Mouse (Mus musculus): Measurements from ENCODE around the gene Gm20388. TPM values are rescaled to one million over a fixed set of nuclear protein-coding genes. Genes with fewer than 3 reads are reported as not detected.

The Gm20388 gene
- polyA plus RNA-seq, 2 experiments, result 8.5 TPM; not detected in 1

GRCm38 (mm10) chr8:124286461-124287124 is 4376.0 kb downstream of the Gm20388 start:
- ATAC-seq (ENCODE audit: insufficient read depth) (no peak), DNase-seq (ENCODE audit: low read depth in 3 of 3, low spot score in 3 of 3) (no peak)
- Histone ChIP-seq H3K9me3 (ENCODE audit: control insufficient read depth, low read length) (no peaks in the 10 kb centered on the region), H3K4me1 (replicated peaks; ENCODE audit: control insufficient read depth in 2 of 2, insufficient read depth in 2 of 2, low read length in 1 of 2) (peaks cover 0 to 3% of the 10 kb centered on the region in 2 experiments; a peak in 1 of 4 replicates), H3K27ac (no peak overlapping the region), H3K4me3 (ENCODE audit: insufficient read depth in 1 of 2, low read depth in 2 of 2, low read length in 2 of 2) (no peak overlapping the region), H3K27me3 (ENCODE audit: control insufficient read depth, insufficient read depth, low read length) (no peaks in the 10 kb centered on the region), H3K36me3 (replicated peaks; ENCODE audit: control insufficient read depth, insufficient read depth, low read depth) (no peaks in the 10 kb centered on the region), H3K9ac (replicated peaks) (no peak overlapping the region), H3K4me2 (ENCODE audit: low read depth) (no peak overlapping the region)
- TF ChIP-seq EP300 (IDR thresholded peaks at IDR 0.05; ENCODE audit: low read depth) (no peak), CTCF (IDR thresholded peaks at IDR 0.05; ENCODE audit: low read depth) (peak; percentile 53)
- 57% methylated on average over 4 of the region's 4 CpGs for WGBS (ENCODE audit: insufficient replicate concordance)

DNA sequence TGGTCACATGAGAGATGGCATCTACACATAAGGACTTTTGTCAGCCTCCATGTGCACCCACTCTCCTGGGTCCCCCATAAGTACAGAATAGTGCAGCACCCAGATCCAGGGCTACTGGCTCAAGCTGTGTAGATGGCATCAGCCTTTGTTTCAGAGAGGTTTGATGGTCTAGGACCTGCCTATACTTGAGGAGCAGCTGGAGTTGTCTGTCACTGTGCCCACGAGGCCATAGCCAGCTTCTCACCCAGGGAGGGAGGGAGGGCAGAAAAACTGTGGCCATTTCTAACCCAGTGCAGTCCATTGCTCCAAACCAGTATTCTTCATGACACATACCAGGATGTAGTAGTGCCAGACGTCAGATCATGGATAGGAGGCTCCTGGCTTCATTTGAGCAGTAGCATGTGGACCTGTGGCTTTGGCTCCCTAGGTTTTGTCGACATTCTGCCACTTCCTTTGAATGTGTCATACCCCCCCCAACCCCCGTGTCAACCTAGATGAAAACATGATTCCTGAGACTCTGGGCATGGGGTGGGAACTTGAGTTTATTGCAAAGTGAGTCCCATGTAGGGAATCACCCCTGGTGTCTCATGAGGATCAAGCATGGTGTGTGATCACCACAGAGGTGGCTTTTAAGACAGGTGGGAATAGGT is 4377.7 kb downstream of the Gm20388 start:
- Histone ChIP-seq H3K9ac (replicated peaks) (no peak overlapping the region), H3K4me3 (ENCODE audit: insufficient read depth in 1 of 2, low read depth in 2 of 2, low read length in 2 of 2) (no peak overlapping the region), H3K27me3 (ENCODE audit: control insufficient read depth, insufficient read depth, low read length) (no peaks in the 10 kb centered on the region), H3K9me3 (ENCODE audit: control insufficient read depth, low read length) (no peaks in the 10 kb centered on the region), H3K4me1 (replicated peaks; ENCODE audit: control insufficient read depth in 2 of 2, insufficient read depth in 2 of 2, low read length in 1 of 2) (no peaks in the 10 kb centered on the region), H3K4me2 (ENCODE audit: low read depth) (no peak overlapping the region), H3K36me3 (replicated peaks; ENCODE audit: control insufficient read depth, insufficient read depth, low read depth) (no peaks in the 10 kb centered on the region), H3K27ac (no peak overlapping the region)
- ATAC-seq (ENCODE audit: insufficient read depth) (no peak), DNase-seq (ENCODE audit: low read depth in 3 of 3, low spot score in 3 of 3) (no peak)
- 43% methylated on average over 4 of the region's 4 CpGs for WGBS (ENCODE audit: insufficient replicate concordance)
- no peak for TF ChIP-seq EP300 (IDR thresholded peaks at IDR 0.05; ENCODE audit: low read depth)
- TF ChIP-seq CTCF (IDR thresholded peaks at IDR 0.05; ENCODE audit: low read depth), result no peak

GRCm38 (mm10) chr8:124289481-124290050 is 4378.9 kb downstream of the Gm20388 start:
- Histone ChIP-seq H3K4me2 (ENCODE audit: low read depth) (no peak overlapping the region), H3K9ac (replicated peaks) (no peak overlapping the region), H3K4me3 (ENCODE audit: insufficient read depth in 1 of 2, low read depth in 2 of 2, low read length in 2 of 2) (no peak overlapping the region), H3K9me3 (ENCODE audit: control insufficient read depth, low read length) (no peaks in the 10 kb centered on the region), H3K27ac (no peak overlapping the region), H3K4me1 (replicated peaks; ENCODE audit: control insufficient read depth in 2 of 2, insufficient read depth in 2 of 2, low read length in 1 of 2) (peaks cover 0 to 5% of the 10 kb centered on the region in 2 experiments; a peak in 3 of 4 replicates), H3K27me3 (ENCODE audit: control insufficient read depth, insufficient read depth, low read length) (no peaks in the 10 kb centered on the region), H3K36me3 (replicated peaks; ENCODE audit: control insufficient read depth, insufficient read depth, low read depth) (no peaks in the 10 kb centered on the region)
- WGBS (ENCODE audit: insufficient replicate concordance), result 73% methylated on average over 5 of the region's 5 CpGs
- ATAC-seq (ENCODE audit: insufficient read depth) (no peak), DNase-seq (ENCODE audit: low read depth in 3 of 3, low spot score in 3 of 3) (no peak)
- TF ChIP-seq EP300 (IDR thresholded peaks at IDR 0.05; ENCODE audit: low read depth) (no peak), CTCF (IDR thresholded peaks at IDR 0.05; ENCODE audit: low read depth) (no peak)

DNA sequence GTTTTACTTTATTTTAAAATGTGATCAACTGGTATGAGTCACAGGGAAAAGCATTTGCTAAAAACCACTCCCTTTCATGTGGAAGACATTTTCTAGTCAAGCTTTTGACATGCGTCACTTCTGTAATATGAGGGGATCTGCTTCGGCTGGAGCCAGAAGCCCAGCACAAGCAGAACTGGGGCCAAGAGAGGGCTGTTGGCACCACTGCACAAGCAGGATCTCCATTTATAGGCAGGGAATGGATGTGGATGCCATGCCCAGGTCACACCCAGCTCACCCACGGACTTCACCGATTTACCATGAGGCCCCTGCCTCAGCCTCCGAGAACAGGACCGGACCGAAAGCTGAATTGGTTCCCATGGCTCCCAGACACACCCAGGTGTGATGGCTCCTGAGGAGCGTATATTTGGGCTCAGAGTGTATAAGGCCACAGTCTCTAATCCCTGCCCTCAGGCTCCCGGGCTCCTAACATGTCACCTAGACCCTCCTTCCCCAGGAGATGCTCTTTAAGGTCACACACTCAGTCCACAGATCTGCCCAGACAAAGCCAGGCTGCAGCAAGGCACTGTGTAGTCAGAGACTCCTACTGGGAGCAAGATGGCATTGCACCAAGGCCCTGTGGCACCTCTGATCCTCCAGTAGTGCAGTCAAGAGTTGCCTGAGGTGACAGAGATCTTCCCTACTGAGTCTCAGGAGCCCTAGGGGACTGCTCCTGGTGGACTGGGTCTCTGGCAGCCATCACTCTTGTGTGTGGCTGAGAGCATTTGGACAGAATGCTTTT is 4380.5 kb downstream of the Gm20388 start:
- H3K27me3 ChIP-seq (ENCODE audit: control insufficient read depth, insufficient read depth, low read length), result no peaks in the 10 kb centered on the region
- no peak for ATAC-seq (ENCODE audit: insufficient read depth)
- H3K4me3 ChIP-seq (ENCODE audit: insufficient read depth in 1 of 2, low read depth in 2 of 2, low read length in 2 of 2), result no peak overlapping the region
- no peak for DNase-seq (ENCODE audit: low read depth in 3 of 3, low spot score in 3 of 3)
- H3K4me1 ChIP-seq (replicated peaks; ENCODE audit: control insufficient read depth in 2 of 2, insufficient read depth in 2 of 2, low read length in 1 of 2), result peaks cover 0 to 11% of the 10 kb centered on the region in 2 experiments; a peak in 3 of 4 replicates
- H3K4me2 ChIP-seq (ENCODE audit: low read depth), result no peak overlapping the region
- no peak overlapping the region for H3K27ac ChIP-seq
- TF ChIP-seq CTCF (IDR thresholded peaks at IDR 0.05; ENCODE audit: low read depth) (peak; percentile 56), EP300 (IDR thresholded peaks at IDR 0.05; ENCODE audit: low read depth) (no peak)
- no peaks in the 10 kb centered on the region for H3K36me3 ChIP-seq (replicated peaks; ENCODE audit: control insufficient read depth, insufficient read depth, low read depth)
- 79% methylated on average over 9 of the region's 9 CpGs for WGBS (ENCODE audit: insufficient replicate concordance)
- H3K9me3 ChIP-seq (ENCODE audit: control insufficient read depth, low read length), result no peaks in the 10 kb centered on the region
- no peak overlapping the region for H3K9ac ChIP-seq (replicated peaks)

Data from liver, embryonic 14.5 days (tissue).